Mouse (Mus musculus) forelimb bud, embryonic 11.5 days (tissue): Measurements from ENCODE around the gene Hmgb3.
"Not testable (repeated sequence)": the region's sequence is repeated elsewhere in the genome, so short reads cannot be mapped to it uniquely, and the experiment has no call there.

Source experiments
- DNase-seq: peaks from one replicate; pipeline ENCODE4 v3.0.0-alpha.2; 2012; ENCODE audit warnings: low read depth, low spot score

Hmgb3 gene

DNA sequence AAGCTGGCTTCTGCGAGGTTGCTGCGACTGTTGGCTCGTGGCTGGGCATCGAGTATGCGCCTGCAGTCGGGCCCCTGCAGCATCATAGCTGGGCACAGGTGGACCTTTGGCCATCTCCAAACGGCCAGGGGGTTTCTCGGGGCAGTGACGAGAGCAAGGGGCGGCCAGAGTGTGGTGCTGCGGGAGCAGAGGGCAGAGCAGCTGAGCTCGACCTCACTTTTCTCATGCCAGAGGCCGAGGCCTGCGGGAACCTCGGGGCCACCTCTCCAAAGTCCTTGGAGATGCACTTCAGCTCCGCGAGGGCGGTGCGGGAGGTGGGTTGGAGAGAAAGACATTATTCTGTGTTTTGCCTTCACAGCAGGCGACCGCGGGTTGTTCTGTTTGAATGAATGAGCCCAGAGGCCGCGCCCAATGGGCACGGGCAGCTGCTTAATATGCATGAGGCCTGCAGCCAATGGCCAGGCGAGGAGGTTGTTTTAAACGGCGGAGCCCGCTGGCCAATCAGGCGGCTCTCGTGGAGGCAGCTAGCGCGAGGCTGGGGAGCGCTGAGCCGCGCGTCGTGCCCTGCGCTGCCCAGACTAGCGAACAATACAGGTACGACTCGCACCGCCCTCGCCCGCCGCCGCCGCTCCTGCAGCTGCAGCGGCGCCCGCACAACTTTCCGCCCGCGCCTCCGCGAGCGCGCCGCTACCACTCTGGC, at the start of gene Hmgb3:
Hmgb3 (plus strand) TSS at position 504 of the 700 bp plus-strand sequence.
- DNase-seq: peak; percentile 88

GRCm38 (mm10) chrX:71506591-71506990, 49.1 kb upstream of the Hmgb3 start:
- DNase-seq: not testable (repeated sequence)

- no peak for DNase-seq
Measured at GRCm38 (mm10) chrX:71519252-71519651, 36.5 kb upstream of the Hmgb3 start.

GRCm38 (mm10) chrX:71522889-71523288, 32.8 kb upstream of the Hmgb3 start:
- DNase-seq: no peak

DNA sequence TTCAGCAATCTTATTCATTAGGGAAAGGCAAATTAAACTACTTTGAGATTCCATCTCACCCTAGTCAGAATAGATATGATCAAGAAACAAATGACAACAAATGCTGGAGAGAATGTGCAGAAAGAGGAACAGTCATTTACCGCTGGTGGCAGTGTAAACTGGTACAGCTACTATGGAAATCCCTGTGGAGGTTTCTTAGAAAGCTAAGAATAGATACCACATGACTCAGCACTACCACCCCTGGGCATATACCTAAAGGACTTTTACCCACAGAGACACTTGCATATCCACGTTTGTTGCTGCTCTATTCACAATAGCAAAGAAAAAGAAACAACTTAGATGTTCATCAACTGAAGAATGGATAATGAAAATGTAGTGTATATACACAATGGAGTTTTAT, 31.4 kb upstream of the Hmgb3 start:
- DNase-seq: no peak

DNA sequence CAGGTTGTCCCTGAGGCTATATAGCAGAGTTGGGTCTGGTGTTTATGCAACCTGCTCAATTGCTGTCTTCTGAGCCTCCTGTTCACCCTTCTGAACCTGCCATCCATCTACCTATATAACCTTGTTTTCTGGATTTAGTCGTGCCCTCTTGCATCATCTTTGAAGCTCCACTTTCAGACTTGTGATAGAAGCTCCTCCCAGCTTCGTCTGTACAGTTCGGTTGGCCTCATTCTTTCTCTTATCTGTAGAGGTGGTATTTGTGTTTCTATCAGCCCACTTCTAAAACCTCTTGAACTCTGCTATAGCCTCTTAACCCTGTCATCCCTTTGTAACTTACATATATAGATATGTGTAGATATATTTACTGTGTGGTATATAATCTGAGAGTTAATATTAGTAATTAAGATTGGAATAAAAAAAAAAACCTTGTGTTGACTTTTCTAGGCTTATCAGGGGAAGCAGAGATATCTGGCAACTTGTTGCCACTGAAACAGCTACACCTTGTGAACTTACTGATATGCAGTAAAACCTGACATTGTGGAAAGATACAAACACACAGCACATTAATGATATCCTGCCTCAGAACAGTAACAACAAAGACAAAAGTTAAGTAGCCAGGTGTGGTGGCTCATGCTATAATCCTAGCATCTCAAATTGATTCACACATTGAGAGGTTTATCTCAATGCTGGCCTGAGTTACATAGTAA, 30.0 kb upstream of the Hmgb3 start:
- DNase-seq: no peak

DNA sequence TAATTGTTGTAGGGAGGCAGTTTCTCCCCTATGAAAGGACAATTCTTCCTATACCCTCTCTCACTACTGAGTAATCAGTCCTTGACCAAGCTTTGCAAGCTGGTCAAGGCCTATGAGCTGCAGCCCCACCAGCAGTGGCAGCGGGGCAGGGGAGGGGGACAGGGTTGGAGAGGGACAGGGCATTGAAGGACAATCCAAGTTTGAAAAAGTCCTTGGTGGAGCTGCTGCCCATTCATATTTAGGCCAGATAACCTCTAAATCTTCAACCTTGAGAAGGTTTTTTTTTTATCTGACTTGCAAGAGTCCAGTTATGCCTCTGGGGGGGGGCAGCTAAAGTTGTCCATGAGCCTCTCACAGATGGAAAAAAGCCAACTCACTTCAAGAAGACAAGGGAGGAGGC, 28.3 kb upstream of the Hmgb3 start:
- DNase-seq: no peak

DNA sequence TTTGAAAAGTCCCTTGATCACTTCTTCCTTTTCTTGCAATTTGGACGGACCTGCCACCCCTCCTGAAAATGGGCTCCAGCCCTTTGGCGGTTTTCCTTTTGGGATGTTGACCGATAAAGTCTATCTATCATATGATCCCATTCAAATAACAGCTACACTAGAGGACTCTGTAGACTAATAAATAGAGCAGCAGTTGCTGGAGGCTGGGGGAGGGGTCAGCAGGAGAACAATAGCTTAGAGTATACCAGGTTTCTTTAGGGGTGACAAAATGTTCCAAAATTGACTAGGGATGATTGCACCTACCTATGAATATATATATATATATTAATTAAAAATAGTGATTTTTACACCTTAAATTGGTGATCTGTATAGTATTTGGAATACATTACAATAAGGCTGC, 27.6 kb upstream of the Hmgb3 start:
- no peak for DNase-seq

GRCm38 (mm10) chrX:71528646-71529045, 27.1 kb upstream of the Hmgb3 start:
- peak; percentile 7 for DNase-seq

- no peak for DNase-seq
Measured at GRCm38 (mm10) chrX:71532635-71533034, 23.1 kb upstream of the Hmgb3 start.

DNA sequence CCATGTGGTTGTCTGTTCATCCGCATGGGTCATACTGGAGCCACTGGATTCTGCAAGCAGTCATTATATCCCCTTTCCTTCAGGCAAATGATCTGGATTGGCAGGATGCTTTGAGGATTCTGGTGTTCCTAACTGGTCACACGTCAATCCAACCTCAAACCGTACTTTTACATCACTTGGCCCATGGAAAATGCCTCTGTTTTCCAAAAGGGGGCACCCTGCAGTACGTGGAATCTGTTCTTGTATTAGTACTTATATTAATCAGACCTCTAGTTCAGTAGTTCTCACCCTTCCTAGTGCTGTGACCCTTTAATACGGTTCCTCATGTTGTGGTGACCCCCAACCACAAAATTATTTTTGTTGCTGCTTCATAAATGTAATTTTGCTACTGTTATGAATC, 21.6 kb upstream of the Hmgb3 start:
- no peak for DNase-seq

DNA sequence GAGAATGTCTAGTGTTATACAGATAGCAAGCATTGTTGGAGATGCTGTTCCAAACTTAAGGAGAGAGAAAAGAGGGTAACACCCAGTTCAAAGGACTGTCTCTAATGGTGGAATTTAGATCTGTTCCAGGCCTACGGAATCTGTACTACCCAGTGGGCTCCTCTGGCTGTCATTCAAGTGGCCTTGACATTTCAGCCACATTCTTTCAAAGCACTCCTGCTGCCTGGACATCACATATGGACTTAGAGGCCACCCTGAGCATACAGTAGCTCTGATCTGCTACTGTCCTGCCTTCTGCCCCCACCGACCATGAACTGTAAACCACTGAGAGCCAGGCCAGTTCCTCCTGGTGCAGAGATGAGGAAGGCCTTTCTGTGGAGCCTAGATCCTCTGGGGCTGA, 17.9 kb upstream of the Hmgb3 start:
- DNase-seq: no peak

DNA sequence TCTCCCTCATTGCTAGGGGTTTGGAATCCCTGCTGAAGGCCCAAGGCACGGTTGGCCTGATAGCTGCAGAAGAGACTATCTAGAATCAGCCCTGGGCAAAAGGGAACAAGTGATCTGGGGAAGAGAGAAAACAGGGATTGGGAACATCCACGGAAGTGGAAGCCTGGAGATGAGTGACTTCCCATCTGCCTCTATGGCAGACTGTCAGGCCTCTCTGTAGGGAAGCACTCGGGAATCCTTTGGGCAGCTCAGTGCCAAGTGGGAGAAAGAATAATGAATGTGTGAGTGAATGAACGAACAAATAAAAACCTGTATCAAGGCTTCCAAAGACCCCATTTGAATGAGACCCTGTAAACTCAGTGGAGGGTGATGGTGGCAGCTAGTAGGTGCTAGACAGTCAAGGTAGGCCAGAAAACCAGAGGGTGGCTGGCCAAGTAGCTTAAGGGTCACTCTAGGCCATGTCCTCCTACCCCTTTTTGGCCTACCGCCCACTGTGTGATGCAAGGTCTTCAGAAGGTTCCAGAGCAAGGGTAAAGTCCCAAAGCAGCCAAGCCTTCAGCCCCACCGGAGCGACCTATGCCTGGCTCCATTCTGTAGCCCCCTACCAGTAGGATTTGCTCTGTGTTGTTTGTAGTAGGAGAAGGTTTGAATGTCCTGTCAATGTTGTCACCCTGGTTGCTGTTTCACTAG, 14.8 kb upstream of the Hmgb3 start:
- no peak for DNase-seq

DNA sequence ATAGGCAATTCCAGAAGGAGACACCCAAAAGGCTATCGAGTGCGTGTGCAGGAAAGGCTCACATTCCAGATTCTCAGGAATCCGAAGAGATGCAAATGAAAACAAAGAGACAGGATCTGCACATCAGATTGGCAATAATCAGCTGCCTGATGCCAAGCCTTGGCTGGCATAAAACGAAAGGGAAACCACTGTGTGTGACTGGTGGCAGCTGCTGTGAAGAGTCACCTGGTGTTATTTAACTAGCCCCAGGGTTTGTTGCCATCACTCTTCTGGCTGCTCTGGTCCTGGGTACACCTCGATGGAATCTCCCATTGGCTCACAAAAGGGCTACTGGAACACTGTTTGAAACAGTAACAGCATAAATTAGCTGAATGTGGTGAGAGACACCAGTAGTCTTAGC, 11.0 kb upstream of the Hmgb3 start:
- no peak for DNase-seq

DNA sequence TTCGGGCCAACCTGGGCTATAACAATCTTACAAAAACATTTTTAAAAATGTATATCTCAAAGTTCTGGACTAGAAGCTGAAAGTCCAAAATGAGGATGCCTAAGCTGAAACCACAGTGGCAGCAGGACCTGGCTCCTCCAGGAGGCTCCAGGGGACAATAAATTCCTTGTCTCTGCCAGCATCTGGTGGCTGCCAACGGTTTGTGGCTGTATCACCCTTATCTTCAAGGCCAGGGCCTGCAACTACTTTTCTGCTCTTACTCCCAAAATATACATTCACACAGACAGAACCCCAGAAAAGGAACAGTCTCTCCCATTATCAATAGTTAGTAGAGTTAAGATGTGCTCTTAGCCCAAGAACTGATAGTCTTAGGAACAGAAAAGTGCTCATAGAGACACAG, 10.6 kb upstream of the Hmgb3 start:
- no peak for DNase-seq

- DNase-seq: no peak
Measured at GRCm38 (mm10) chrX:71556115-71556941, 610 bp downstream of the Hmgb3 start.

- peak; percentile 13 for DNase-seq
Measured at GRCm38 (mm10) chrX:71556965-71557491, 1.3 kb downstream of the Hmgb3 start.

GRCm38 (mm10) chrX:71559336-71559735, 3.6 kb downstream of the Hmgb3 start:
- DNase-seq: no peak

GRCm38 (mm10) chrX:71560796-71561195, 5.1 kb downstream of the Hmgb3 start:
- DNase-seq: no peak

DNA sequence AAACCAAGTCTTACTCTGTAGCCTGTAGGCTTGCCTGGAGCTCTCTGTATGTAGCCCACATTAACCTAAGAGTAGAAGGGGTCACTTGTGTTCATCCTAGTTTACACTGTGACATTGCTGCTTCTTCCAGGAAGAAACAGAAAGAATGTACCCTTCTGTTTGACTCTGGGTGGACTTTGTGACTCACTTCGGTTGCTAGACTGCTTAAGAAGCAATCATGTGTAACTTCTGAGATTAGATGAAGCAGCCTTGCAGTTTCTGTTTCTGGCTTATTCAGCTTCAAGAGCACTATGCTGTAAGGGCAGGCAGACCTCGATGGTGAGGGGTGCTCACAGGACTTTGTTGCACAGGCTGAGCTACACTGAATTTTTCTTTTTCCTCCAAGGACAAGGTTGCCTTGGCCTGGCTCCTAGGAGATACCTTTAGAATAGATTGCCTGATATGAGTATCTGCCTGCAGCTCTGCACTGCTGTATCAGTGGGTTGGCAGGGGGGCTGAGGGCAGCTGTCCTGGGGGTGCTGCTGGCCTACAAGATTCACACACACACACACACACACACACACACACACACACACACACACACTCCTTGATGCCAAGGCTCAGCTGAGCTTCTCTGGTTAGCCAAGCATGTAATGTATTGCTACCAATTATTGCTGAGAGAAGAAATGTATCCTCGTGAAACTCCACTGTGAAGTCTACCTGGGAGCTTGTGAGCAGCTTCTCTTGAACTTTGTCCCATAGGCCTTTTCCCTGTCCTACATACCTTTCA, 17.6 kb downstream of the Hmgb3 start:
- no peak for DNase-seq

DNA sequence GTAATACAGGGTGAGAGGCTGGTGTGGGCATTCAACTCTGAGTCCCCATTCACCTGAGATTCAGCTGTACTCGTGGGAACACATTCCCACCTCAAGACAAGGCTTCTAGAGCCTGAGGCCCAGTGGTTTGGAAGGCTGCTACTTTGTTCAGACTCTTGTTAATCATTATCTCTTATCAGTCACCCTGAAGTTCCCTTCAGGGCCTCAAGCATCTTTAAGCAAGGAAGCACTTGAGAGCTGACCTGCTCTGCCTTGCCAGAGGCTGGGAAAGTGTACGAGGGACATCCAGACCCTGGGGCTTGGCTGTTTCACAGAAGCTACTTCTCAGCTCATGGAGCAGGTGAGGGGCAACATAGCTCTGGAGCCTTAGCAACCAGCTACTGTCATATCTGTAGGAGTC, 19.8 kb downstream of the Hmgb3 start:
- DNase-seq: no peak
